Mouse (Mus musculus) ES-E14 (cell line): ENCODE data around the gene Vwa2. TPM values are rescaled to one million over a fixed set of nuclear protein-coding genes. Genes with fewer than 3 reads are reported as not detected.

Experiments
- DNase-seq: peaks from one replicate; pipeline ENCODE4 v3.0.0-alpha.2; 2013; ENCODE audit warnings: low read depth, low spot score
- H3K27ac ChIP-seq: 2 replicates; pipeline ENCODE4 v1.5.1; 2012; ENCODE audit warnings: low read depth, mild to moderate bottlenecking, low read length, moderate library complexity, mixed read lengths; ENCODE audit not compliant: poor library complexity, insufficient read depth, severe bottlenecking
- H3K36me3 ChIP-seq: 2 replicates; pipeline ENCODE4 v1.6.1; 2012; ENCODE audit warnings: mild to moderate bottlenecking, low read length, moderate library complexity, mixed read lengths; ENCODE audit not compliant: control insufficient read depth, poor library complexity, insufficient read depth, severe bottlenecking
- H3K4me1 ChIP-seq, 2 experiments: fragments of 150-350 bp in 1 of 2; sonication (generic) in 1 of 2; 2 replicates each; pipeline ENCODE4 v1.6.1; 2012; ENCODE audit warnings: low read length in 2 of 2, mild to moderate bottlenecking in 1 of 2, mixed read lengths in 1 of 2; ENCODE audit not compliant: control insufficient read depth in 2 of 2, insufficient read depth in 2 of 2, poor library complexity in 1 of 2
- H3K4me3 ChIP-seq, 2 experiments: fragments of 150-350 bp in 1 of 2; sonication (generic) in 1 of 2; 2 replicates each; pipeline ENCODE4 v1.5.1; 2012; ENCODE audit warnings: low read length in 2 of 2, low read depth in 1 of 2, mild to moderate bottlenecking in 1 of 2, mixed read lengths in 1 of 2; ENCODE audit not compliant: insufficient read depth in 1 of 2, poor library complexity in 1 of 2, severe bottlenecking in 1 of 2
- H3K9ac ChIP-seq: 2 replicates; pipeline ENCODE4 v1.6.1; 2012; ENCODE audit warnings: low read depth, mild to moderate bottlenecking, low read length, mixed read lengths; ENCODE audit not compliant: poor library complexity, insufficient read depth, severe bottlenecking
- H3K9me3 ChIP-seq: fragments of 150-350 bp; sonication (generic); 2 replicates; pipeline ENCODE4 v1.6.1; 2012; ENCODE audit warnings: low read depth, mild to moderate bottlenecking, low read length; ENCODE audit not compliant: control insufficient read depth, insufficient read depth
- CHD2 ChIP-seq: IDR thresholded peaks from 2 replicates; pipeline ENCODE4 v1.6.1; 2014; ENCODE audit warnings: mild to moderate bottlenecking, low read depth, low read length, inconsistent platforms
- HCFC1 ChIP-seq: IDR thresholded peaks from 2 replicates; pipeline ENCODE4 v1.6.1; 2012; ENCODE audit warnings: low read length, inconsistent platforms, borderline replicate concordance; ENCODE audit not compliant: insufficient read depth
- MAFK ChIP-seq: IDR thresholded peaks from 2 replicates; pipeline ENCODE4 v1.6.1; 2014; ENCODE audit warnings: mild to moderate bottlenecking, low read depth, low read length, inconsistent platforms; ENCODE audit not compliant: insufficient read depth
- ZC3H11A ChIP-seq: IDR thresholded peaks from 2 replicates; pipeline ENCODE4 v1.6.1; 2012; ENCODE audit warnings: low read depth, mild to moderate bottlenecking, inconsistent platforms, low read length, borderline replicate concordance
- ZNF384 ChIP-seq: IDR thresholded peaks from 2 replicates; pipeline ENCODE4 v1.6.1; 2012; ENCODE audit warnings: low read depth, low read length, inconsistent platforms
- in situ Hi-C, 2 experiments: fragments of 600-800 bp; cut with MboI; formaldehyde crosslinking; loops; one replicate each; pipeline ENCODE4 v1.15.1; 2025; ENCODE audit warnings: low sequenced_read_pairs in 2 of 2, inconsistent platforms in 1 of 2; ENCODE audit not compliant: unreplicated experiment in 2 of 2
- total RNA-seq: library from RNA; depleted of rRNA; stranded (reverse); fragments of 300-350 nt; gene quantifications from 2 replicates; pipeline ENCODE4 v1.2.3, GENCODE M21; 2012

The Vwa2 gene
- total RNA-seq, 1 experiment: 3.0 TPM

DNA sequence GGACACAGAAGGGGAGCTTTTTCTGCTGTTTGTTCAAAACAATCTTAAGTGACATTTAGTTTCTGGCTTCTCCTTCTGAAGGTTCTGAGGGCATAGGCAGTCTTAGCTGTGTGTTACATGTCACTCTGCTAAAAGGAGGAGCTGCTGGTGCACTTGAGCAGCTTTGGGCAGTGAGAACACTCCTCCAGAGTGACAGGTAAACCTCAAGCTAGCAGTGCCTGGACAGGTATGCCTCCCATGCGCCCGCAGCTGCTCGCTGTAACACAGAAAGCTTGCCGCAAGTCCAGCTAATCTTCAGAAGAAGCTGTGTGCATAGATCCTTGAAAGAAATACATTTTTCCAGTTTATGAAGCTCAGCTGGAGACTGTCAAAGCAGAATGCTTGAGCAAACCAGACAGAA is 43.9 kb upstream of the Vwa2 start:
- in situ Hi-C loops: no loop called here
- Histone ChIP-seq H3K36me3 (no peaks in the 10 kb centered on the region), H3K4me3 (no peak overlapping the region), H3K9ac (no peak overlapping the region), H3K27ac (no peak overlapping the region), H3K9me3 (no peaks in the 10 kb centered on the region), H3K4me1 (no peaks in the 10 kb centered on the region; a peak in 1 of 4 replicates)
- DNase-seq: no peak
- no peak for TF ChIP-seq HCFC1
- no peak for TF ChIP-seq ZNF384
- TF ChIP-seq CHD2: no peak
- TF ChIP-seq MAFK: no peak
- no peak for TF ChIP-seq ZC3H11A

- Histone ChIP-seq H3K9ac (no peak overlapping the region), H3K36me3 (no peaks in the 10 kb centered on the region), H3K4me1 (no peaks in the 10 kb centered on the region), H3K9me3 (no peaks in the 10 kb centered on the region), H3K27ac (no peak overlapping the region), H3K4me3 (no peak overlapping the region)
- no peak for TF ChIP-seq ZNF384
- no peak for TF ChIP-seq CHD2
- TF ChIP-seq MAFK: no peak
- no peak for TF ChIP-seq HCFC1
- TF ChIP-seq ZC3H11A: no peak
- DNase-seq: no peak
- in situ Hi-C loops: no loop called here
Measured at GRCm38 (mm10) chr19:56835340-56835739, 38.7 kb upstream of the Vwa2 start.

DNA sequence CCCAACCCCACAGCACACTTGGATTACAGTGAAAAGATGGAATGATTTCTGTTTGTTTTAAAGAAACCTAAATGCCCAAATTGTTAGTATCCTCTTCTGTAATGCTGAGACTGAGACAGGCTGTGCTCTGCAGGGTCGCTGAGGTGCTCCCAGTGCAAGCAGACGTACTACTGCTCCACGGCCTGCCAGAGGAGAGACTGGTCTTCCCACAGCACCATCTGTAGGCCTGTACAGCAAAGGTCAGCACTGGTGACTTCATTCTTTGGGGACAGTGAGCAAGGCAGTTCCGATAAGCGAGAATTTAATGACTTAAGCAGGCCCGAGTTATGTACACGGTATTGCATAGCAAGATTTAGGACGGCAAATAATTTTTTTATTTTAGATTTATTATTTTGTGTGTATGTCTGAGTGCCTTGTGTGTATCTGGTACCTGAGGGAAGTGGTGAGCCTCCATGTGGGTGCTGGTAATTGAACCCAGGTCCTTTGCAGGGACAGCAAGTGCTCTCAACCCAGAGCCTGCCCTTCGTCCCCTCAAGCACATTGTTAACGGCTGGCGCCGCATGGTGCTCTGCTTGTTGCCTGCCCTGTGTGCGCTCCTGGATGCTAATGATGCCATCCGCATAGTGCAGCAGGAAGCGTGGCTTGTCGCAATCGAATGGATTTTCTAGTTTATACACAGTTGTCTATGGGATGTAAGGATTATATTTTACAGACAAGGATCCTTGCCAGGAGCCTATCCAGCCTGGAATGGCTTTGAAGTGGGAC is 34.9 kb upstream of the Vwa2 start:
- no peak for DNase-seq
- TF ChIP-seq ZC3H11A: no peak
- TF ChIP-seq HCFC1: no peak
- no peak for TF ChIP-seq ZNF384
- TF ChIP-seq CHD2: no peak
- no peak for TF ChIP-seq MAFK
- Histone ChIP-seq H3K9ac (no peak overlapping the region), H3K9me3 (no peaks in the 10 kb centered on the region), H3K4me1 (peaks cover 0 to 2% of the 10 kb centered on the region in 2 experiments; a peak in 1 of 4 replicates), H3K4me3 (no peak overlapping the region), H3K36me3 (no peaks in the 10 kb centered on the region), H3K27ac (no peak overlapping the region)
- in situ Hi-C loops: no loop called here

DNA sequence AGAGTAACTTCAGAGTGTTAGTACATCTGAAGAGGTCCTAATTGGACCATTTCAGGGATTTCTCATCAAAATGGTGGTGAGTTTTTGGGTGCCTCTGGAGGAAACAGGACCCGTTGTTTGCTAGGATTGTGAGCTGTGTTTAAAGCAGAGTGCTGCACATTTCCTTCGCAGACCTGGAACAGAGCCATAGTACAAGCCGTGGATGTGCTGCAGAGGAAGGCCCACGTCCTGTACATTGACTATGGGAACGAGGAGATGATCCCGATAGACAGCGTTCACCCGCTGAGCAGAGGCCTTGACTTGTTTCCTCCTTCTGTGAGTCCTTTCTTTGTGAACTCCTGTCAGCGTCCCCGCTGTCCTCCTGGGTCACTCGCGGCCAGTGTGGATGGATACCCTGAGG is 31.1 kb upstream of the Vwa2 start:
- Histone ChIP-seq H3K4me3 (no peak overlapping the region), H3K27ac (no peak overlapping the region), H3K4me1 (peaks cover 0 to 2% of the 10 kb centered on the region in 2 experiments; a peak in 1 of 4 replicates), H3K9ac (no peak overlapping the region), H3K9me3 (no peaks in the 10 kb centered on the region), H3K36me3 (no peaks in the 10 kb centered on the region)
- in situ Hi-C loops: no loop called here
- no peak for TF ChIP-seq ZNF384
- no peak for TF ChIP-seq HCFC1
- no peak for TF ChIP-seq ZC3H11A
- no peak for TF ChIP-seq CHD2
- TF ChIP-seq MAFK: no peak
- DNase-seq: no peak

GRCm38 (mm10) chr19:56852590-56852989 is 21.5 kb upstream of the Vwa2 start:
- Histone ChIP-seq H3K4me1 (no peaks in the 10 kb centered on the region), H3K9ac (no peak overlapping the region), H3K36me3 (no peaks in the 10 kb centered on the region), H3K9me3 (no peaks in the 10 kb centered on the region), H3K4me3 (no peak overlapping the region), H3K27ac (no peak overlapping the region)
- TF ChIP-seq ZNF384 (no peak), HCFC1 (no peak), ZC3H11A (no peak), MAFK (peak; percentile 90)
- in situ Hi-C loops: no loop called here
- no peak for DNase-seq
